Mouse (Mus musculus) thymus, postnatal 14 days (tissue): Measurements from ENCODE around the gene Pqbp1.
"Not testable (repeated sequence)": the region's sequence is repeated elsewhere in the genome, so short reads cannot be mapped to it uniquely, and the experiment has no call there.

Experiments used
- DNase-seq: peaks from one replicate; pipeline ENCODE4 v3.0.0; 2021

Pqbp1 gene

DNA sequence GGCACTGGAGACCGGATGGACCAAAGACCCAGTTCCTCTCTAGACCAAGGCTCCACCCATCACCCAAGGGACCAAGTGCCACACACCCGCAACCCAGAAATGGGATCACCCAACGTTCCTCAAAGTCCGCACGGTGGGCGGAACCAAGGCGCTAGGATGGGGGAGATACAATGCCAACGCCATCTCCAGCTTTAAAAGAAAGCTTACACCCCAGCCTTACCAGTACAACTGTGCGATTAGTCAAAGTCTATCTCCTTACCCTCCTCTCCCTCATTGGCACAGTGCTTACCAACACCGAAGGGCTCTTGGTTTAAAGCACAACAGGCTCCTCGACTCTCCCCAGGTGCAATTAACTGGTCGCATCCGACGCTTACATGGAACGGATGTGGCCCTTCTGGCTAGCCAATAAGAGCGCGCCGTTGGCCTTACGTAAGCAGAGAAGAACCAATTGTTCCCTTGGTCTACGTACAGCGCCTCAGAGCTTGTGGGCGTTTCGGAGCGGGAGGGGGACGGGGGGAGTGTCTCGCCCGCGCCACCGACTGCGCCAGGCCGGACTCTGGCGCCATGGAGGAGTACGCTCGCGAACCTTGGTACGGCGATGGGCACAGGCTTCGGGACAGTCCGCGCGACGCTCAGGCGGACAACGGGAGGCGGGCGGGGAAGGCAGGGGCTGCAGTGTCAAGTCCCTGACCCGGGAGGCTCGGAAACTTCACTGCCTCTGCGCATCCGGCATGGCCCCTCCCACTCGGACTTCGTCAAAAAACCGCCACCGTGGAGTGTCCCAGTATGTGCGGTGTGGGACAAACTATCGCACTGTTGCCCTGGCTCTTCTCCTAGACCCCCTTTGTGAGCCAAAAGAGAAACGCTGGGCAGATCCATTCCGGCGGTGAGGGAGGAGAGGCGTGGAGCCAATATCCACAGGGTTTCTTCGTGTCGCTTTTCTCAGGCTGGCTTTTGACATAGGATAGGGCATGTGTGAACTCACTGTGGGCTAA, at the start of gene Pqbp1, which contains the start of gene Timm17b:
Gene Pqbp1, minus strand, starts transcription at position 390 of the 995 bp plus-strand sequence.
Gene Timm17b, plus strand, starts transcription at position 478 of the 995 bp plus-strand sequence.
- peak; percentile 87 for DNase-seq

DNA sequence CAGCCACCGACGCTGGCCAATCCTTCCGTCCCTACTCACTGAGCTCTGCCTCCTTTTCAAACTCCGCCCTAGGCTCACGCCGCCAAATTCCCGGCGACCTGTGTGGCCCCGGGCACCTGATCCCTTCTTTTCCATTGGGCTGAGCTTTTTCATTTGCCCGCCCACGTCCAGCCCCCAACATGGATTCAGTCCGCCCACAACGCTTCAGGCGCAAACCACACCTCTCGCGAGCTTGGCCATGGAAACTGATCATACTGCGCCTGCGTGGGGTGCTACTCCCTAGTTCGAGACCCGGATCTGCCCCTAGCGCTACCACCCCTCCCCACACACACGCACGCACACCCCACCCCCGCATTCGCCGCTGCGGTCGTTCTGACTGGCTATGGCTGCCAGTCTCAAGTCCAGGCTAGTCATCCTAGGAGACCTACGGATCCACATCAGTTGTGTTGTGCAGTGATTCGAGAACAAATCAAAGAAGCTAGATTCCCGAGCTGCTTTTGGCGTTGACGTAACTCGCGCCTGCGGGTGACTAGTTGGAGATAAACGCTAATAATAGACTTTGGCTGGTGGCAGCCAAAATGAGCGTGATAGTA, 48.9 kb upstream of the Pqbp1 start:
- peak; percentile 78 for DNase-seq

DNA sequence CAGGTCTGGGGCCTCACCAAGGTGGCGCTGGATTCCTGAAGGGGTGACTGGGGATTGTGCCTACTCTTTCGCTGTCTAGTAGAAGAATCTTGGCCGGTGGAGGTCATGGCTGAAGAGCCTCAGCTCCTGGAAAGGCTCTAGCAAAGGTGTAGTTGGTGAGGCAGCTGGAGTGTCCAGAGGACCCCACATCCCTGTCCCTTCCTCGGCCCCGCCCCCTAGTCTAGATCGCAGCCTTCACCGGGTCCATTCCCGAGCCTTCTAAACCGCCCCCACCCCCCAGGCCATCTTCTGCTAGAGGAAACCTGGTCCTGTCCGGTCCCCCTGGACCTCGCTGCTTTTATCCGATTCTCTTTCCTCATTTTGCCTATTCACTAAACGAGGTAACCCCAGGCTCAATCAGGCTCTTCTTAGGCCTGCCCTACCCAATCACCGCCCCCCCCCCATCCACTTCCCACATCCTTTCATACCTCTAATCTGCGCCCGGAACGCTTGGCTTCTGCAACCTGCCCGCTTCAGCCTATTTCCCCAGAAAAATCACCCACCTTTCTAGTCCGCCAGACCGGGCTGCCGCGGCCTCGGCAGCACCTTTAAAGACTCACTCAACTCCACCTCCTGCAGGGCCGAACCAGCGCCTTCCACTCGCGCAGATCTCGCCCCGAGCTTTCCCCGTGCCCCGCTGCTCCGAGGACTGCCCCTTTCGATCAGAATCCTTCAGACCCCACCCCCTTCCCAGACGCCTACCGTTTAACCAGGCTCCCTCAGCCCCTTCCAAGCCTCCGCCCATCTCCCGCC, 48.2 kb upstream of the Pqbp1 start, which contains the start of gene Hdac6:
Gene Hdac6, minus strand, starts transcription at position 782 of the 792 bp plus-strand sequence.
- DNase-seq = peak; percentile 10

DNA sequence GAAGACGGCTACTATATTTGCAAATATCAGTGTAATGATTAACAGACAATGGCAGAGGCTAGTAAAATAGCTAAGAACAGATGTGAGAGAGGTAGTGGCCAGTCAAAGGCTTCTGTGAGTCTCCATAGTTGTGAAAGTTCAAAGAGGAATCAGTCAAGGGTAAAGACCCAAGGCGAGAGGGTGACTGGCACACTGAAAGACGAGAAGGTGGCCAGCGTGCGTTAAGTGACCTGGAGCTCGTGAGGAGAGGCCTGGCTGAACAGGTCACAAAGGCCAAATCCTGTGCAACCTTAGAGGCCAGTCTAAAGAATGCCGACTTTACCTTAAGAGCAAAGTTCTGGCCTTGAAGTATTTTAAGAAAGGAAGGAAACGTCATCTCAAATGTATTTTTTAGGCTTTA, 46.5 kb upstream of the Pqbp1 start:
- no peak for DNase-seq

DNA sequence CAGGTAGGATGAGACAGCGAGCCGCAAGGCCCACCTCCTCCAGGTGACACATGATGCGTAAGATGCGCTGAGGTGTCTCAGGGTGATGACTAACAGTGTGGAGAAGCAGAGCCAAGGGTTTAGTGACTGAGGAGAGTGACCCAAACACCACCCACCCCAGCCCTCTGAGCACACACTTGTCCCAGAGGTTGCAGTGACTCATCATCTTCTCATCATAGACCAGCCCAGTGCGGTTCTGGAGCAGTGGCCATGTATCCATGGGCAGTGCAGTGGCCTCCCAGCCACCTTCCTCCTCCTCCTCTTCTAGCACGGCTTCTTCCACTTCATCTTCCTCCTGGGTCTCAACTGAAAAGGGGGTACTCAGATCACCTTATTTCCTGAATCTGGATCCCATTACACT, 38.6 kb upstream of the Pqbp1 start:
- DNase-seq = no peak

DNA sequence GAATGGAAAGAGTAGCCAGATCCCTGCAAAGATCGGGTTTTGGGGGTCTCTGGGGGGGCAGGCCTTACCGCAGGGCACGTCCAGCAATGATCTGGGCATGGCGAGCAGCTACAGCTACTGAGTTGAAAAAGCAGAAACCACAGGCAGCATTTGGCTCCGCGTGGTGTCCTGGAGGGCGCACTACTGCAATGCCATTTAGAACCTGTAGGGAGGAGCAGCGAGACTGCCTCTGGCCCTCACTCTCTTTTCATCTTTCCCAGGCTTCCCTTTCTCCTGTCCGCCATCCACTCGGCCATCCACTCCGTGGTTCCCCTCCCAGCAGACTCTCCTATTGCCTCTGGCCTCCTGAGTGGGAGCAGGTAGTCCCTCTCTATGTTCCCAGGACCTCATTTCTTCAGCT, 37.8 kb upstream of the Pqbp1 start:
- no peak for DNase-seq

DNA sequence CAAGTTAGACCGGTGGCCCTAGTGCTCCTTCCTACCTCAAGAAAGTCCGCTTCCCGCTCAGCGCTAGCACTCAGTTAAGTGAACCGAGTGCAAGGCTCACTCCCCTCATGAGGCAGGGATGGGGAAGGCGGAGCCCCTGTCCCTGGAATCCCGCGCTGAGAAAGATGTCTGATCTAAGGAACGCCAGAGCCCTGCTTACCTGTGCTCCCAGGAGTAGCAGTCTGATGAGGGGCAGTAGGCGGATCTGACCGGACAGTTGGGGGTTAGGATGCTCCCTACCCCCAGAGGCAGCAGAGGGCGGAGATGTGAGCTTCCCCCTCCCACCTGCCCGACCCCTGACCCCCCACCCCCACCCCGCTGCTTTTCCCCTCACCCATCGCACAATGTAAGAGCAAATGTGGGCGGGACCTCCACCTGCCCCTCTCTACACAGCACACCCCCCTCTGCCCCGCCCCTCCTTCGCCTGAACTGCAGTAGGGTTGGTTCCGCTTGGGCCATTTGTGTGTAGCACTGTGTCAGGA, 29.3 kb upstream of the Pqbp1 start, which contains the start of gene Eras:
Gene Eras, minus strand, starts transcription at position 338 of the 521 bp plus-strand sequence.
- no peak for DNase-seq

DNA sequence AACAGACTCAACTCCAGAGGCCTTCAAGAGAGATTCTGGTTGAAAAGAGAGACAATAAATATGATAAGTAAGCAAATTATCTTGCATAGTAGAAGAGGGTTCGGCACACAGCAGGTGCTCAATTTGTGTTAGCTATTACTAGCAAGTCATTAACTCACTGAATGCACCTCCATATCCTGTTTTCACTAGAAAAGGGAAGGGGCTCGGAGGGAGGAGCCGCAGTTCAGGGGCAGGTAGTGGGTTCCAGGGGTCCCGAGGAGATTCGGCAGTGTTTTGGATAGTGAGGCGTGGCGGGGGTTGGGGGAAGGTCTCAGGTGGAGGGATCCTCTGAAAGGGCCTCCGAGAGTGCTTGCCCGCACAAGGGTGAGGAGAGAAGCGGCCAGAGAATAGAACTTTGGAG, 28.0 kb upstream of the Pqbp1 start:
- no peak for DNase-seq

DNA sequence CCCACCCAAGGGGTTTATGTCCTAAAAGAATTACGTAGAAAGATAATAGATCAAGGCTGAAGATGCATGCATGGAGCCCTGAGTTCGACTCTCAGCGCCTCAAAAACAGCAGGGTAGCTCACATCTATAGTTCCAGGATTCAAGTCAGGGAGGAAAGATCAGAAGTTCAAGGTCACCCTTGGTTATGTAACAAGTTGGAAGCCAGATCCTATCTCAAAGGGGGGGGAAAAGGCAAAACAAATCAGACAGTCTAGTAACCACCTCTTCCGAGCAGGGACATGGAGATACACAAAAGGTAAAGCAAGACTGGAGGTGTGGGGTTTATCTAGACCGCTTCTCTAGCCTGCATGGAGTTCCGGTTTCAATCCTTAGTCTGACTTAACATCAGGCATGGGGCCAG, 27.2 kb upstream of the Pqbp1 start:
- DNase-seq = no peak

DNA sequence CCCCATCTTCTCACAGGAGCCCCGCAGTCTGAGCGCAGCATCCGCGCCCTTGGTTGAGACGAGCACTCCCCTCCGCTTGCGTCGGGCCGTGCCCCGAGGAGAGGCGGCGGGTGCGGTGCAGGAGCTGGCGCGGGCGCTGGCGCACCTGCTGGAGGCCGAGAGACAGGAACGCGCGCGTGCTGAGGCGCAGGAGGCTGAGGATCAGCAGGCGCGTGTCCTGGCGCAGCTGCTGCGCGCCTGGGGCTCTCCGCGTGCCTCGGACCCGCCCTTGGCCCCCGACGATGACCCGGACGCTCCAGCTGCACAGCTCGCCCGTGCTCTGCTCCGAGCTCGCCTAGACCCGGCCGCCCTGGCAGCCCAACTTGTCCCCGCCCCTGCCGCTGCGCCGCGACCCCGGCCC, 23.0 kb upstream of the Pqbp1 start:
- DNase-seq = peak; percentile 6

DNA sequence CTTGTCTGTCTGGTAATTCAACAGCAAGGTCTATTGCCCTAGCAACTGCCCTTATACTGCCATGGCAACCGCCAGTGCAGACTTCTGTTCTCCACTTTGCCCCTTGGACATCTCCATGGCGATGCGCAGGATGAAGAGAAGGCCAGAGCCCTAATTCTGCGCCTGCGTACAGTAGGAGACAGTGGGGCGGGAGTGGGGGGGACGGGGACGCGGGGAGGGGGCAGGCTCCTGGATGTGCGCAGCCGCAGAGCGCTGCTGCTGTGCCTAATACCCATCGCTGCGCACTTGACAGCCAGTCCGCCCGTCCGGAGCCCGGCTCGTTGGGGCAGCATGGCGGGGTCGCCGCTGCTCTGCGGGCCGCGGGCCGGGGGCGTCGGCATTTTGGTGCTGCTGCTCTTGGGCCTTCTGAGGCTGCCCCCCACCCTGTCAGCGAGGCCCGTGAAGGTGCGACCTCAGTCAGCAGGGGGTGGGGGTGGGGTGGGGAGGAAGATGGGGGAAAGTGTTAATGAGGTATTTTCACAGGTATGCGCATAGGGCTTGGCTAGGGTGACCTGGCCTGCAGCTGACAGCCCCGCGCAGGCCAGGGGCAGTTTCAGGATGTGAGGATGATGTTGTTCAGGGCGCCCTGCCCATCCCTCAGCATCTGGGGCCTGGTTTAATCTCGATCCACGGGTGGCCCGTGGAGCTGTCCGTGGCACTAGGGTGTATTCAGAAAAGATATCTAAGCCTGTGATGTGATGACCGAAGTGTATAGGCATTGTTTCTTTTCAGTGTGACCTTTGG, 20.7 kb upstream of the Pqbp1 start, which contains the start of gene Pcsk1n:
Gene Pcsk1n, plus strand, starts transcription at position 222 of the 783 bp plus-strand sequence.
- DNase-seq = no peak

DNA sequence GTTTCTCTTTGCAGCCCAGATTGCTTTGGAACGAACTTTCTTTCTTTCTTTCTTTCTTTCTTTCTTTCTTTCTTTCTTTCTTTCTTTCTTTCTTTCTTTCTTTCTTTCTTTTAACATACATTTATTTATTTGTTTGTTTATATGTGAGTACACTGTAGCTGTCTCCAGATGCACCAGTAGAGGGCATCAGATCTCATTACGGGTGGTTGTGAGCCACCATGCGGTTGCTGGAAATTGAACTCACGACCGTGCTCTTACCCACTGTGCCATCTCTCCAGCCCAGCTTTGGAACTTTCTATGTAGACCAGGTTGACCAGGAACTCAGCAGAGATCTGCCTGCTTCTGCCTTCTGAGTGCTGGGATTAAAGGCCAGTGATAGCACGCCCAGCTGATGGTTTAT, 18.9 kb upstream of the Pqbp1 start:
- not testable (repeated sequence) for DNase-seq

DNA sequence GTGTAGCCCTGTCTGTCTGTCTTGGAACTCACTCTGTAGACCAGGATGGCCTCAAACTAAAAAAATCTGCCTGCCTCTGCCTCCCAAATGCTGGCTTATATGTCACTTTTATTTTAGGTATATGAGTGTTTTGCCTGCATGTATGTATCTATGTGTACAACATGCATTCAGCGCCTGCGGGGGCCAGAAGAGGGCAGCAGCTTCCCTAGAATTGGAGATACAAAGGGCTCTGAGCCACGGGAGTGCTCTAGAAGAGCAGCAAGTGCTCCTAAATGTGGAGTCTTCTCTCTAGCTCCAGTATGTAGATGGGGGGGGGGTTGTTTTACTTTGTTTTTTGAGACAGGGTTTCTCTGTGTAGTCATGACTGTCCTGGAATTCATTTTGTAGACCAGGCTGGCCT, 16.6 kb upstream of the Pqbp1 start:
- peak; percentile 41 for DNase-seq

DNA sequence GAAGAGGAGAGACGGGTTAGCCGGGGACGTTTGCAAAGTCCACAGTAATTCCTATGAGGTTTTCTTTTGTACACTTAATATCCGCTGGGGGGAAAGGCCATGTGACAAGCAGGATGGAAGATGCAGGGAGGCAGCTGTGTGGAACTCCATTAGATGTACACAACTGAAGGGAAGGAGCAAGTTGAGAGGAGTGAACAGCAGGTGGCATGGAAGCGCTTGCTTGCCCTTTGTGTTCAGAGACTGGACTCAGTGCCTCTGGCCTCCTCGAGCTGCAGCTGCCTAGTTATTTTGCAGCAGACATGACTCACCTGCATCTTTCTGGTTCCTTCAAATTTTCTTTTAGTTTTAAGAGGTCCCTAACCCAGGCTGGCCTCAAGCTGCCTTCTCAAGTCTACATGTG, 11.4 kb upstream of the Pqbp1 start:
- DNase-seq = no peak

DNA sequence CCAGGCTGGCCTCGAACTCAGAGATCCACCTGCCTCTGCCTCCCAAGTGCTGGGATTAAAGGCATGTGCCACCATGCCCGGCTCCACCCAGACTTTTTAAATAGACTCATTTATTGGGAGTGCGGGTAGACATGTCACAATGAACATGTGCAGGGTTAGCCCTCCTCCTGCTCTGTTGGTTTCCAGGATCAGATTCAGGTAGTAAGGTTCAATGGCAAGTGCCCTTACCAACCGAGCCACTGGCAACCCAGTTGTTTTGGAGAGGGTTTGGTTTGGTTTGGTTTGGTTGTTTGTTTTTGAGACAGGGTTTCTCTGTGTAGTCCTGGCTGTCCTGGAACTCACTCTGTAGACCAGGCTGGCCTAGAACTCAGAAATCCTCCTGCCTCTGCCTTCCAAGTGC, 10.2 kb upstream of the Pqbp1 start, which contains the start of gene Gm10490:
Gene Gm10490, plus strand, starts transcription at position 301 of the 400 bp plus-strand sequence.
- not testable (repeated sequence) for DNase-seq

DNA sequence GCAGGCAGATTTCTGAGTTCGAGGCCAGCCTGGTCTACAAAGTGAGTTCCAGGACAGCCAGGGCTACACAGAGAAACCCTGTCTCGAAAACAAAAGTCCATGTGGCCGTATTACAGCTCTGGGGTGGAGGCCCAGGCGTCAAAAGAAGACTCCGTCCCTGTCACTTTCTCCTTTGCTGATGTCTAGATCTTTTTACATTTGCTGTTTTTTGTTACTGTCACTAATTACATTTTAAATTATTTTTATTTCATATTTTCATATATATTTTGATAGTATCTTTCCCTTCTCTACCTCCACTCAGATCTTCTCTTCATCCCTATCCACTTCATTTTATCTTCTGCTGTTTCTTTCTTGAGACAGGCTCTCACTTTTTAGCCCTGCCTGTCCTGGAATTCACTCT, 8.7 kb upstream of the Pqbp1 start, which contains the start of gene Gm10491:
Gene Gm10491, minus strand, starts transcription at position 101 of the 400 bp plus-strand sequence.
- no peak for DNase-seq

DNA sequence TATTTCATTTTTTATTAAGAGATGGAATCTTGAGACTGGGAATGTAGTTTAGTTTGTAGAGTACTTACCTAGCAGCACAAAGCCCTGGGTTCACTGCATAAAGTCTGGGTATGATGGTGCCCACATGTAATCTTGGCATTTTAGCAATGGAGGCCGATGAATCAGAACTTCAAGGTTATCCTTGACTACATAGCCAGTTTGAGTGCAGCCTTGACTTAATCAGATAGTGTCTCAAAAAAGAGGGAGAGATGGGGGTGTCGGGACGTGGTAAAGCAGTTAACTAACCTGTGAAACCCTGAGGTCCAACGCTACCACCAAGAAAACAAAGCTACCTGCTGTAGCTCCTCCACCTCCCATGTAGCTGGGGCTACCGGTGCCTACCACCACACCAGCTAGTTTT, 5.4 kb upstream of the Pqbp1 start:
- no peak for DNase-seq

DNA sequence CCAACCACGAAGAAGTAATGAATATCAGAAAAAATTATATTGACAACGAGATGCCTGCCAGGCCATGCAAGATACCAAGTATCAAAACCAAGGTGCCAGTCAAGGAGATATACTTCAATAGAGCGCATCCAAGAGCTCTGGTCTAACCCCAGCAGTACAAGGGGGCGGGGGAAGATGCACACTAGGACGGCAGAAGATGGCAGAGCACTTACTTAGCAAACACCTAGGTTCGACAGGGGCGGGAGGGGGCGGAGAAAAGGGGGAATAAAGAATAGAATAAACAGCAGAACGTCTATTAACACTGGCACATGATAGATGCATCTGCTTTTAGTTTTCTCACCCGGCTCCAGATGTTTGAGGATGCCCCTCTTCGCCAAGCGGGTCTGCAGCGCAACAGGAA, 858 bp downstream of the Pqbp1 start:
- peak; percentile 35 for DNase-seq

DNA sequence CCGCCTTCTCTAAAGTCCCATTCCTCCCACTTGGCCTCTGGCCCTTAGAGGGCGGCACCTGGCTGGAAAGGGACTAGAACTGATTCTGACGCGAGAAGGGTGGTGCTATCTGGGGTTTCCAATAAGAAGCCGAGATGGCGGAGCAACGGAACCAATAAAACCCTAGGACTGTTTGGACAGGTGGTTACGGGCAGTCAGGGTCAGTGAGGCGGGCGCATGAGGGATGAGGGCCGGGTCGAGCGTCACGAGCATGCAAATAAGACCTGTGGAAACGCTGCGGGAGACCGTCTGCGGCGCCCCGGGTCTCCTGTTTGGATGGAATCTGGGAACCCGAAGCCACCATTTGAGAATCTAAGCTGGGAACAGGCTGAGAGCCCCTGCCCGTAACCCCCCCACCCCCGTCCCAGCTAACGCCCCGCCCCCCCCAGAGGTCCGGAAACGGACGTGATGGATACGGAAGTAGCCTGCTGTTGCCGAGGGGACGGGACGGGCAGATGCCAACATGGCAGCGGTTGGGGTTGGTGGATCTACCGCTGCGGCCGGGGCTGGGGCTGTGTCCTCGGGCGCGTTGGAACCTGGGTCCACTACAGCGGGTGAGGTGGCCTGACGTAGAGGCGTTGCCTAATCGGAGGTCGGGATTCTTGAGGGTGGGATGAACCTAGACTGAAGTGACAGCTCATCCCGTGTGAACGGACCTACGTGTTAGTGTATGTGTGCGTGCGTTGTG, 15.1 kb downstream of the Pqbp1 start, which contains the start of gene Slc35a2:
Gene Slc35a2, plus strand, starts transcription at position 188 of the 727 bp plus-strand sequence.
- peak; percentile 70 for DNase-seq

DNA sequence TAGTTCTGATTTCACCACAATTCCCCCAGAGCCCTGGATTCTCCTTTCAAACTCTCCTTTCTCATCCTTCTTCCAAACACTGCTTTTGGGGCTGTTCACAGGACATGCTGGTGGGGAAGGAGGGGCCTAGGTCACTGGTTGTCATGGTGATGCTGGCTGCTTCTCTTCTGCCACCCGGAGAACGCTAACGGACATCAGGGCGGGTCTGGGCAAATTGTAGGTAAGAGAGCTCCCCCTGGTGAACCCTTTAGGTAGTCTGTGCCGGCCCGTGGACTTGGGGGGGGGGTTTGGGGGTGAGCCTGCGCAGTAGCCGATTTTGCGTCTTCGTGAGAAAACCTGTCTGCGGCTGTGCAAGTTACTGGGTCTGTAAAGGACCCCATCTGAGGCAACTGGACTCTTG, 19.2 kb downstream of the Pqbp1 start:
- peak; percentile 60 for DNase-seq

DNA sequence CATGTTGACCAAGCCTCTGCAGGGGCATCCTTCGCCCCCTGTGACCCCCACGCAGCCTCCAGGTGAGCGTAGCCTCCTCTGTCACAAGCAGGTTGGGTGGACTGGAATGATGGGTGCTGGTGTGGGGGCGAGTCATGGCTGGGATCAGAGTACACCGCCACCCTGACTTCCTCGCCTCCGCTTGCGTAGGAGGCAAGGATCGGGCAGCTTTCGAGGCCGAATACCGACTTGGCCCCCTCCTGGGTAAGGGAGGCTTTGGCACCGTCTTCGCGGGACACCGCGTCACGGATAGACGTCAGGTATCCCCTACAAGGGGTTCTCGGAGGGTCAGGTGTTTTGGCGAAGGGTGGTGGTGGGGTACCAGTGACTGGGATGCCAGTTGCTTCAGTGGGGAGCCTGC, 20.6 kb downstream of the Pqbp1 start:
- peak; percentile 36 for DNase-seq
